Mouse (Mus musculus) heart, postnatal 25 days (tissue): ENCODE data around the gene Birc7. TPM values are rescaled to one million over a fixed set of nuclear protein-coding genes. Genes with fewer than 3 reads are reported as not detected.

ENCODE experiments used
- DNase-seq: peaks from one replicate; pipeline ENCODE4 v3.0.0; 2022; ENCODE audit warnings: low spot score
- intact Hi-C: fragments of 180-260 bp; cut with DNase I; formaldehyde crosslinking; loops from one replicate; pipeline ENCODE4 v1.15.1; 2025
- total RNA-seq, 2 experiments: library from RNA; stranded (reverse); gene quantifications; 2 replicates each; pipeline ENCODE4 v1.2.3; 2021

Birc7 gene
- not detected for total RNA-seq

GRCm38 (mm10) chr2:180928723-180929122 is at the start of gene Birc7:
TSS of gene Birc7 (plus strand) at chr2:180929023.
- intact Hi-C loops, result no loop called here
- no peak for DNase-seq

- intact Hi-C loops, result no loop called here
- DNase-seq, result no peak
Observed at GRCm38 (mm10) chr2:180879365-180880067, 49.3 kb upstream of the Birc7 start.

DNA sequence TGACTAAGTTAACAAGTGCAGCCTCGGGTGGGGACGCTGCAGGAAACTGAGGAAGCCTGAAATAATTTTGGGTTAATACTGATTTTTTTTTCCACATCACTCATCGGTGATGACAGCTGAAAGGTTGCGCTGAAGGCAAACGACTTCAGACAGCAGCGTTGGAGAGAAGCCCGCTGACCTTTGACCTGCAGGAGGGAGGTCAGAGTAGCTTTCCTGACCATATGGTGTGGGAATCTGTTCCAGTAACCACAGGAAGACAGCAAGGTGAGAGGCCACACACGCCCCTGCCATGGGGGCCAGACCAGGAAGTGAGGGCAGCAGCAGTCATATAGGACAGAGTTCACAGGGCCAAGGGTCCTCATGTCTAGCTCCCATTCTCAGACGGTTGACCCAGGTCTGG is 47.5 kb upstream of the Birc7 start:
- intact Hi-C loops, result no loop called here
- no peak for DNase-seq

DNA sequence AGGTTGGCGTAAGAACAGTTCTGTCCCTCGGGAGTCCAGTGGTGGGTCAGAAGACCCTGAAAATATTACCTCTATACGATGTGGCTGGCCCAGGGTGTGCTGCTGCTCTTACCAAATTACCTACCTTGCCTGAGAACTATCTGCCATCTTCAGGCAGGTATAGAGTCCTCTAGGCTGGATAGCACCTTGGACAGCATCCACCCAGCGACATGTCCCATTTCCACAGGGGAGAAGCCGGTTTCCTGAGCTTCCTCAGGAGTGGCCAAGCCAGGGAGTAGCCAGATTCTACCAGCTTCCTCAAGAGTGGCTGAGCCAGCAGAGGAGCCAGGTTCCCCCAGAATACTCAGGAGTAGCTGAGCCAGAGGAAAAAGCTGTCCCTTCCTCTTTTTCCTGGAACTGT is 43.6 kb upstream of the Birc7 start:
- intact Hi-C loops, result no loop called here
- DNase-seq, result no peak

- intact Hi-C loops, result no loop called here
Observed at GRCm38 (mm10) chr2:180889271-180889920, 39.4 kb upstream of the Birc7 start.

GRCm38 (mm10) chr2:180889921-180890280 is 38.9 kb upstream of the Birc7 start:
- intact Hi-C loops, result no loop called here

More at GRCm38 (mm10) chr2:180889271-180889920, 39.4 kb upstream of the Birc7 start:
- DNase-seq, result no peak

DNA sequence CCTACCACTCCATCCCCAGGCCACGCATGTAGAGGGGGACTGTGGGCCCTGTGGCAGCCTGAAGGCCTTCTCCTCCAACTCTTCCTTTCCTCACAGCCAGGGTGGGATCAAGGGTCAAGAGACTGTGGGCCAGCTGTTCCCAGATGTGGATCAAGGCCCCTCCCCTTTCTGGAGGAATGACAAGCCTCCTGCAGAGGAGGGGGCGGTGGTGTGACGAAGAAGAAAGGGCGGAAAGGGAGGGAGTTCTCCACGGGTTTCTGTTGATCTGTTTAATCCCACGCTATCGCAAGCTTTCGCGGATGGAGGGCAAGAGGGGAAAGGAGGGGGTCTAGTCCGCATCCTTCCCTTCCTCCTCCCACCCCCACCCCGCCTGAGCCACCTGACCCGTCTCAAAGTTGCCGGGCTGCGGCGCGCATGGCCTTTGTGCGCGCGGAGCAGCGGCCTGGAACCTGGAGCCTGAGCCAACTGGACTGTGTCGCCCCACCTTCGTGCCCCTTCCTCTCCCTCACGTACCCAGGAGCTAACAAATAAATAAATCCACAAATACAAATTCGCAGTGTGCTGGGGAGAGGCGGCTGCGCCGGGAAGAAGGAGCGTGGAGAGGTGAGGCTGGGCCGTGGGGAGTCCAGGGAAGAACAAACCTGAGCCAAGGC is 38.3 kb upstream of the Birc7 start:
- no peak for DNase-seq
- intact Hi-C loops, result no loop called here

More at GRCm38 (mm10) chr2:180889921-180890280, 38.9 kb upstream of the Birc7 start:
- DNase-seq, result no peak

DNA sequence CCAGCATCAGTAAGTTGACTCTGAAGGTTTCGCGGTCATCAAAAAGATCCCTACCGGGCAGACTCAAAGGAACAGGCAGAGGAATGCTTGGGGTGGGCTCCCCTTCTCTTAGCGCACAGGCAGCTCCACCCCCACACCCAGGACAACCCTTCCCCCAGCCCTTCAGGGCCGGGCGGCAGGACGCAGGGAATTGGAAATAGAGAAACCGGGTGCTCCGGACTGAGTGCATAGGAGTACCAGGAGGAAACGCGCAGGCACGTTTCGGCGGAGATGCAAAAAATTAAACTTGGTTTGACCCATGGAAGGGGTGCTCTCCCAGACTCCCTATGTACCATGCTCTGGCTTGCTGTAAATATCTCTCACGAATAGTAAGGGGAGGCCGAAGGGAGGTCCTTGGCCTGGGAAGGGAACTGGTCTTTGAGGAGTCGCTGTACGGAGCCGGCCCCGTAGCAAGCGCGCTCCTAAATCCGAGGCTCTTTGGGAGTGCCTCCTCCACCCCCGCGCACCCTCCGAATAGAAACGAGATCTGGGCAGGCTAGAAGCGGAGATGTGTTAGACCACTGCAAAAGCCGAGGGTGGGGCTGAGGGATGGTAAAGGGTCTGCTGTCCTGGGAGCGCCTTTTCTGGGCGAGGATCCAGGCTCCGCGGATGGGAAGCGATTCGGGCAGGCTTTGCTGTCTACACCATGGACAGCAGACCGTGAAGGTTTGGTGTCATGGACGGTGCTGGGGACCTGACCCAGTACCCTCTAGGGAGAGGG is 37.6 kb upstream of the Birc7 start:
- no peak for DNase-seq
- intact Hi-C loops, result no loop called here

DNA sequence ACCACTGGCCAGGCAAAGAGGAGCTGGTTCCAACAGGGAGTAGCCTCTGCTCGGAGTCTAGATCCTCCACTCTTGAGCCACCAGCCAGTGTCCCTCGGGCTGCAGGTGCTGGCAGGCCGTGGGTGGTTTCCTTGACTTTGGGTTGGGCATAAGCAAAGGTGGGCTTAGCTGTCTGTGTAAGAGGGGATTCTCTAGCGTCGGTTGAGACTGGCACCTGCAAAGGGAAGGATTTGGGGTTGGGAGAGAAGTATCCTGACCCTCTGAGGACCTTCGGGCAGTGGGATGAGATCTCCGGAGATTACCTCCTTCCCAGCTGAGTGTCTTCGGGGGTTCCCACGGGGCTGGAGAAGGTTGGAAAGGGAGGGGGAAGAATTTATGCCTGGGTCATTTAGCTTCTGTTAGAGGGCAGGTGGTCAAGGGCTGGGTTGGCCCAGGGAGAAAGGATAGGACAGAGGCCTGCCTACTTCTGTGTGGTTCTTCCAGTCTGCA is 36.9 kb upstream of the Birc7 start:
- intact Hi-C loops, result no loop called here
- no peak for DNase-seq

DNA sequence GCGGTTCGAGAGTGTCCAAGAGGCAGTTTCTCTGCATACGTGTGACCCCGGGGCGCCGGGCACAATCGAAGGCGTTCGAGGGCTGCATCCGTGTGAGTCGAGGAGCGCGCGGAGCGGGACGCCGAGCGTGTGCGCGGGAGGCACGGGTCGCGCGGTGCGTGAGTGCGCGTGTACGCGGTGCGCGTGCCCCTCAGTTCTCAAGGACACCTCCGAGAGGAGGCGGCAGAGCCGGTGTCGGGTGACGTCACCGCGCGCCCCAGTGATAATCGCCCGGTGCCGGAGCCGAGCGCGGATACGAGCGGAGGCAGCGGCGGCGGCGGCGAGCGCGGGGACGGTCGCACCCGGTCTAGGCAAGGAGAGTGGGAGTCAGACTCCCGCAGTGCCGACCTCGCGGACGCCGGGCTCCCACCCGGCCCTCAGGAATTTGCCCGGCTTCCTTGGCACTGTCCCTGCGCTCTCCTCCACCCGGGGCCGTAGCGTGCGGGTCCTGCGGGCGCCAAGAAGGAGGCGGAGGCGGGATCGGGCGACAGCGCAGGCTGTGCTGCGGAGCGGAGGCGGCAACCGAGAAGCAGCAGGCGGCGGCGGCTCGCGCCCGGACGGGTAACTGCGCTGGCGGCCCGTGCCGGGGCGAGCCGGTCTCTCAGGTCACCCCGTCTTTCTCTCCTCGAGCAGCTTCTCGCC is 35.8 kb upstream of the Birc7 start:
- no peak for DNase-seq
- intact Hi-C loops, result no loop called here

DNA sequence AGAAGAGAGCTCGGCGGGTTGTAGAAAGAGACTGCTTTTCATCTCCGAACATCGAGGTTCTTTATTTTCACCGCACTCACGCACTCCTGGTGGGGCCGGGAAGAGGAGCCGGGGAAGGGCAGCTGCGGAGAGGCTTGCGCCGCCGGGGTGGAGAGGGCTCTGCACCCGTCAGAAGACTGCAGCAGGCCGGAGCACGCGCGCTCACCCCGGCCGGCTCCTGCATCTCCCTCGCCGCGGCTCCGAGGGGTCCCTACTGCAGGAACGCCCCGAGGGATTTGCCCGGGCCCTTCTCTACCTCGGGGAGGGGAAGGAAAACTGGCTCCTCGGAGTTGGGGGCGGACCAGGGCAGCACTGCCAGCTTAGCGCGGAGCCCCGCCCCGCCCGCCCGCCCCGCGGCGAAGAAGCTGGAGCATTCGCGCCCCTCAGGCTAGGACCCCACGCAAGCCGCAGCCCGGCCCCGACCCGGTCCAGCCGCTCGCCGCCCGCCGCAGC is 35.2 kb upstream of the Birc7 start:
- intact Hi-C loops, result no loop called here
- no peak for DNase-seq

DNA sequence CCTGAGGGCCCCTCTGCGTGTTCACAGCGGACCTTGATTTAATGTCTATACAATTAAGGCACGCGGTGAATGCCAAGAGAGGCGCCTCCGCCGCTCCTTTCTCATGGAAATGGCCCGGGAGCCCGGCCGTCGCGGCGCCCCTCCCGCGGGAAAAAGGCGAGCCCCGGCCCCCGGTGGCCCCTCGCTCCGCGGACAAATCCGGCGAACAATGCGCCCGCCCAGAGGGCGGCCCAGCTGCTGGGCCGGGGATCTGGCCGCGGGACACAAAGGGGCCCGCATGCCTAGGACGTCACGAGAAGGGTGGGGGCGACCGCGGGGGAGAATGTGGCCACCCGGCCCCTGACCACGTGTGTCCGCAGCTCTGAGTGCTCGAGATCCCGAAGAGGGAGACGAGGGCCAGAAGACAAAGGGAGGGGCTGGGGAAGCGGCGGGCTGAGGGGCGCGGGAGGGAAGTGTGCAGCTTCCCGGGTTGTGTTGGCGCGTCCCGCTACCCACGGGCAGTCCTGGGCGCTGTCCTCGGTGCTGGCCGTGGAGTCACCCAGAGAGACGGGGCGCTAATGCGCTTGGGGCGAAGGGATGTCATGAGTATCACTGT is 34.7 kb upstream of the Birc7 start:
- no peak for DNase-seq
- intact Hi-C loops, result no loop called here

- intact Hi-C loops, result no loop called here
- no peak for DNase-seq
Observed at GRCm38 (mm10) chr2:180894734-180895133, 34.1 kb upstream of the Birc7 start.

DNA sequence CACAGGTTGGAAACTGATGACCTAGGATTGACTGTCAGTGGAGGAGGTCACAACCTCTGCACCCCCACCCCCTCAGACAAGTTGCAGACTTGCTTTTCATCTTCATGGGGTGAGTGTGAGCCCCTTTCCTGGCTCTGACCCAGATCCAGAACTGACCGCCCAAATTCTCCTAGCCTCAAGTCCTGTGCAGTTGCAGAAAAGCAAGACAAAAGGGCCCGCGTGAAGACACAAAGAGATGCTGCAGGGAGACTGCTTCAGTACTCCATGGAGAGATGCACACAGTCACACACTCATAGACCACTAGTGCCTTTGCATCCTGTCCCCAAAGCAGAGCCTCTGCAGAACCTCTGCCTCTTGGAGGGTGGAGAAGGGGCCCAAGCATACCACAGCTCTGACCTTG is 33.5 kb upstream of the Birc7 start:
- intact Hi-C loops, result no loop called here
- no peak for DNase-seq

DNA sequence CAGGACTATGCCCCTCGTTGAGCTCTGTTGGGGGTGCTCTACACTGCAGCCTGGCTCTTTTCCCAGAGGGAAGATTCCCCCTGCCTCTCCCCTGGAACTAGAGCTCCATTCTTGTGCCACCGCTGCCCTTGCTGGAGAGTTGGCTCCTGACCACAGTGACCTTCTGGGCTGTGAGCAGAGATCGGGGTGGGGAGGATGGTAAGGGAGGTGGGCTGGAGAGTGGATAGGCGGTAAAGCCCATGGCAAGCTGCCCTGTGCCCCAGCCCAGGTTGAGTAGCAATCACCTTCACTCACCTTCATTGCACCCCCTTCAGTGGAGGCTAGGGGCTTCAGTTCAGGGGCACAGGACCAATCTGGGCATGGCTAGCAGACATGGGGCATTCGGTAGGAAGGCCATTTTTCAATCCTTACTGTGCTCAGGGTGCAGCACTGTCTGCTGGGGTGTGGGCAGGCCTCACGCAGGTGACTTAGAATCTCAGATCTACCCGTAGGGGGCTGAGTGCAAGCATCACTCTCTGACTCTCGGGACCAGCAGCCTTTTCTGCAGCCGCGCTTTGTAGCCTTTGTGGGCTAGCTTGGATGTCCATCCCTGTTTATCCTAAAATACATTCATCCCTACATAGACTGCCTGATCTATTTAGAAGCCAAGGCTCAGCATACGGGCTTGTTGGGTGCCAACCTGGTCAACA is 32.8 kb upstream of the Birc7 start:
- no peak for DNase-seq
- intact Hi-C loops, result no loop called here

GRCm38 (mm10) chr2:180896819-180897625 is 31.8 kb upstream of the Birc7 start:
- intact Hi-C loops, result no loop called here
- no peak for DNase-seq

GRCm38 (mm10) chr2:180897857-180898256 is 31.0 kb upstream of the Birc7 start:
- no peak for DNase-seq
- intact Hi-C loops, result no loop called here

DNA sequence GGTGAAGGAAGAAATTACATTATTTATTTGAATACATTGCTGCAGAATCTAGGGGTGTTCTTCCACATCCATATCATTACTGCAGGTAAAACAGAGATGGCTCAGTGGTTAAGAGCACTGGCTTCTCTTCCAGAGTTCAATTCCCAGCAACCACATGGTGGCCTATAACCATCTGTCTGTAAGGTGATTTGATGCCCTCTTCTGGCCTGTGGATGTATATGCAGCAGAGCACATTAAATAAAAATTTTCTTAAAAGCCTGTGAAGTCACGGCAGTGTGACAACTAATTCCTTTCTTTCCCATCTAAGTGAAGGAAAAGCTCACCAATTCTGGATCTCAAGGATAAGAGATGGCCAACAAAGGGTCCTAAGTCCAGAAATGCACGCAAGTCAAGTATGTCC is 26.7 kb upstream of the Birc7 start:
- intact Hi-C loops, result no loop called here
- no peak for DNase-seq
